7 mouse cellular contexts compared by ENCODE assay signal in genomic region chr7:34305454-34305853, GRCm38 (mm10). TPM values are rescaled to one million over a fixed set of nuclear protein-coding genes. Genes with fewer than 3 reads are reported as not detected.
DNase-seq lines count a peak whose midpoint lies in the region; ATAC-seq and TF ChIP-seq lines count a peak whose summit lies in the region.

No protein-coding gene starts in this region.

- 0 out of 2 replicates have a peak, but pooled peaks cover 3% of the 10 kb centered on the region for H3K36me3 ChIP-seq in midbrain, postnatal 0 days (ENCODE audit: insufficient read depth, low read length)
- peaks cover 11% of the 10 kb centered on the region for H3K36me3 ChIP-seq in midbrain, embryonic 10.5 days
- H3K36me3 ChIP-seq in liver, embryonic 15.5 days (replicated peaks): 0 out of 2 replicates have a peak, but pooled peaks cover under 1% of the 10 kb centered on the region
- H3K36me3 ChIP-seq in forebrain, embryonic 10.5 days (replicated peaks): peaks cover 12% of the 10 kb centered on the region
- peaks cover 14% of the 10 kb centered on the region for H3K36me3 ChIP-seq in hindbrain, embryonic 10.5 days

- no peaks in the 10 kb centered on the region for H3K4me1 ChIP-seq in midbrain, postnatal 0 days (ENCODE audit: insufficient read depth, low read length)
- no peaks in the 10 kb centered on the region for H3K4me1 ChIP-seq in midbrain, embryonic 10.5 days
- peaks cover 32% of the 10 kb centered on the region for H3K4me1 ChIP-seq in liver, embryonic 15.5 days (replicated peaks)
- H3K4me1 ChIP-seq in forebrain, embryonic 10.5 days: no peaks in the 10 kb centered on the region
- no peaks in the 10 kb centered on the region for H3K4me1 ChIP-seq in hindbrain, embryonic 10.5 days (replicated peaks)

- ATAC-seq in midbrain, postnatal 0 days (ENCODE audit: low FRiP score): no peak
- no peak for ATAC-seq in liver, embryonic 15.5 days (ENCODE audit: insufficient read depth)

- H3K9ac ChIP-seq in midbrain, postnatal 0 days (replicated peaks; ENCODE audit: low read length, poor library complexity, severe bottlenecking): no peak overlapping the region
- H3K9ac ChIP-seq in liver, embryonic 15.5 days: no peak overlapping the region

- H3K9me3 ChIP-seq in midbrain, postnatal 0 days (ENCODE audit: low read length): no peaks in the 10 kb centered on the region
- no peaks in the 10 kb centered on the region; the same call in 1 of the 2 replicates for H3K9me3 ChIP-seq in midbrain, embryonic 10.5 days (replicated peaks)
- H3K9me3 ChIP-seq in liver, embryonic 15.5 days (replicated peaks): no peaks in the 10 kb centered on the region
- no peaks in the 10 kb centered on the region for H3K9me3 ChIP-seq in forebrain, embryonic 10.5 days
- no peaks in the 10 kb centered on the region for H3K9me3 ChIP-seq in hindbrain, embryonic 10.5 days

- TF ChIP-seq CTCF in midbrain, postnatal 0 days (IDR thresholded peaks at IDR 0.05): no peak

- H3K4me3 ChIP-seq in midbrain, postnatal 0 days (ENCODE audit: low read depth, low read length): no peak overlapping the region
- H3K4me3 ChIP-seq in midbrain, embryonic 10.5 days: no peak overlapping the region
- H3K4me3 ChIP-seq in liver, embryonic 15.5 days (replicated peaks): no peak overlapping the region
- H3K4me3 ChIP-seq in forebrain, embryonic 10.5 days: no peak overlapping the region
- no peak overlapping the region for H3K4me3 ChIP-seq in hindbrain, embryonic 10.5 days

- H3K27me3 ChIP-seq in midbrain, postnatal 0 days (ENCODE audit: insufficient read depth, low read length): no peaks in the 10 kb centered on the region
- no peaks in the 10 kb centered on the region for H3K27me3 ChIP-seq in midbrain, embryonic 10.5 days (ENCODE audit: low read depth, poor library complexity, severe bottlenecking)
- H3K27me3 ChIP-seq in liver, embryonic 15.5 days: no peaks in the 10 kb centered on the region
- H3K27me3 ChIP-seq in forebrain, embryonic 10.5 days (ENCODE audit: poor library complexity, severe bottlenecking): no peaks in the 10 kb centered on the region
- no peaks in the 10 kb centered on the region for H3K27me3 ChIP-seq in hindbrain, embryonic 10.5 days (ENCODE audit: insufficient read depth, poor library complexity, severe bottlenecking)

- intact Hi-C loops in heart, postnatal 14 days (cut with DNase I): no loop called here

- peak; percentile 4 for DNase-seq in midbrain, postnatal 0 days (ENCODE audit: low spot score)
- DNase-seq in midbrain, embryonic 10.5 days (ENCODE audit: low spot score): no peak
- peak; percentile 40 to 53 for DNase-seq in heart, postnatal 14 days
- DNase-seq in forebrain, embryonic 10.5 days (ENCODE audit: extremely low spot score, low spot score): no peak
- DNase-seq in urinary bladder, postnatal 36 days (ENCODE audit: low spot score in 2 of 2): no peak
- DNase-seq in hindbrain, embryonic 10.5 days (ENCODE audit: low spot score): no peak

- no peak overlapping the region for H3K27ac ChIP-seq in midbrain, postnatal 0 days (ENCODE audit: low read depth, low read length)
- H3K27ac ChIP-seq in midbrain, embryonic 10.5 days (replicated peaks): no peak overlapping the region
- peak overlapping the region; percentile 14; the same call in 1 of the 2 replicates for H3K27ac ChIP-seq in liver, embryonic 15.5 days (replicated peaks)
- no peak overlapping the region for H3K27ac ChIP-seq in forebrain, embryonic 10.5 days
- H3K27ac ChIP-seq in hindbrain, embryonic 10.5 days: no peak overlapping the region

- 66% methylated on average over 4 of the region's 4 CpGs for WGBS in midbrain, postnatal 0 days
- WGBS in midbrain, embryonic 10.5 days: 82% methylated on average over 4 of the region's 4 CpGs
- WGBS in liver, embryonic 15.5 days (ENCODE audit: insufficient replicate concordance): 70% methylated on average over 4 of the region's 4 CpGs
- WGBS in forebrain, embryonic 10.5 days: 83% methylated on average over 4 of the region's 4 CpGs
- WGBS in hindbrain, embryonic 10.5 days: 70% methylated on average over 4 of the region's 4 CpGs

- H3K4me2 ChIP-seq in midbrain, postnatal 0 days (ENCODE audit: low read depth, low read length, poor library complexity, severe bottlenecking): no peak overlapping the region
- no peak overlapping the region for H3K4me2 ChIP-seq in liver, embryonic 15.5 days

RNA-seq across cellular contexts. Expression of gene 4931406P16Rik, which starts 7.9 kb away (rescaled TPM):
- 76.2 and 78.3 TPM in 2 replicates for total RNA-seq in midbrain, postnatal 0 days (2014; rRNA removed)
- 26.4 and 33.6 TPM in 2 replicates for polyA plus RNA-seq in midbrain, postnatal 0 days (2015; fragmentation: Nextera tagmentation; extraction: Ambion mirVana)
- 26.6 and 28.8 TPM in 2 replicates for polyA plus RNA-seq in midbrain, embryonic 10.5 days (2016; fragmentation: Nextera tagmentation; extraction: Ambion mirVana)
- total RNA-seq in heart, postnatal 14 days (2021): 10 to 100 TPM; 71.5 to 80.6 TPM
- polyA plus RNA-seq in liver, embryonic 15.5 days (2015; fragmentation: Nextera tagmentation; extraction: Ambion mirVana): 12.9 and 14.4 TPM in 2 replicates
- polyA plus RNA-seq in forebrain, embryonic 10.5 days (2016; fragmentation: Nextera tagmentation; extraction: Ambion mirVana): 23.8 and 25.3 TPM in 2 replicates
- polyA plus RNA-seq in hindbrain, embryonic 10.5 days (2016; fragmentation: Nextera tagmentation; extraction: Ambion mirVana): 25.2 and 26.8 TPM in 2 replicates

RNA-seq across cellular contexts. Expression of gene Gm6096, which starts 54.6 kb away (rescaled TPM):
- total RNA-seq in midbrain, postnatal 0 days (2014; rRNA removed): not detected in 2 replicates
- not detected in 2 replicates for polyA plus RNA-seq in midbrain, postnatal 0 days (2015; fragmentation: Nextera tagmentation; extraction: Ambion mirVana)
- polyA plus RNA-seq in midbrain, embryonic 10.5 days (2016; fragmentation: Nextera tagmentation; extraction: Ambion mirVana): not detected in 2 replicates
- total RNA-seq in heart, postnatal 14 days (2021): not detected
- polyA plus RNA-seq in liver, embryonic 15.5 days (2015; fragmentation: Nextera tagmentation; extraction: Ambion mirVana): not detected in 2 replicates
- polyA plus RNA-seq in forebrain, embryonic 10.5 days (2016; fragmentation: Nextera tagmentation; extraction: Ambion mirVana): not detected in 2 replicates
- polyA plus RNA-seq in hindbrain, embryonic 10.5 days (2016; fragmentation: Nextera tagmentation; extraction: Ambion mirVana): not detected in 2 replicates

Comparison
In these comparisons a context has a peak if more than half of its experiments do, and no peak if none do; other contexts are left out.
1. DNase-seq: peak in midbrain, postnatal 0 days (single experiment) and heart, postnatal 14 days (2 of 2); none in midbrain, embryonic 10.5 days (single experiment), forebrain, embryonic 10.5 days (single experiment), urinary bladder, postnatal 36 days (0 of 2) and hindbrain, embryonic 10.5 days (single experiment).